Mouse (Mus musculus) neutrophil, adult 59 days (primary cell): ENCODE data around the gene Rpl5. TPM values are rescaled to one million over a fixed set of nuclear protein-coding genes. Genes with fewer than 3 reads are reported as not detected.

Experiments used
- total RNA-seq, 2 experiments: library from RNA; stranded (reverse); gene quantifications; 1 replicate in 1 of 2; 2 replicates in 1 of 2; pipeline ENCODE4 v1.2.4; 2023

The Rpl5 gene
- 10 to 100 TPM; 28.1 to 37.5 TPM for total RNA-seq

GRCm38 (mm10) chr5:107900206-107901013 is at the start of gene Rpl5:
Gene Rpl5, plus strand, starts transcription at chr5:107900502.

DNA sequence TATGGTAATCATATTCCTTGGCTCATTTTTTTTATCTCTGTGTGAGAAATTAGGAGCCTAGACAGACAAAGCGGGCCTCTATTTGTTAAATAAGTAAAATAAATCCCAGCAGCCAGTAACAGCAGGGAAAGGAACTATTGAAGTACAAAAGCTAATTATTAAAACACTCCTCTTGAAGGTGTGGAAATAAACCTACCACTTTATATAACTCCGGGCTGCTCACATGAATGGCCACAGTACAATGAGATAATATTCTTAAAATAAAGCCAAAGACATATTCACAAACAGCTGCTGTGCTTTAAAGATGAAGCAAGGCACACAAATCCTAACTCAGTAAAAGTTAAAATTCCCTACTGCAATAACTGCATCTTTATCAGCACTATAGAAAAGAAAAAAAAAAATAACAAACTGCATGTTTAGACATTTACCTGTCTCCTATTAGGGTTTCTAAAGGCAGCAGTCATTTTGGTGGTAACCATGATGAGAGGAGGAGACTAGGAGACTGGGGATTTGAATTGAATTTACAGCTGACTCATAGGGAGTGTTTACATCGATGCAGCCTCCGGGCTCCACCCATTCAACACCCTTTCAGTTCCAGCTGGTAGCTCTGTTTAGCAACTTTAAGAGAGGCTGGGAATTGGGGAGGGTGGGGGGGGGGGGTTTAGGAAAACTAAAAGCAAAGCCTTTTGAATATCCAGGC is 25.6 kb upstream of the Rpl5 start, which contains the start of gene Evi5:
Evi5 (minus strand) TSS at position 547 of the 700 bp plus-strand sequence.

Other genes starting within 250 kb of the Rpl5 start
- 10 to 100 TPM; 20.5 to 21.1 TPM for gene Gfi1, start 174.5 kb upstream of the Rpl5 start, total RNA-seq
- gene Ube2d2b, start 70.4 kb upstream of the Rpl5 start, total RNA-seq: under 1 TPM in 1 of 2 experiments, not detected in 1; 0.20 TPM
- gene Evi5, start 25.4 kb upstream of the Rpl5 start, total RNA-seq: 10 to 100 TPM; 35.0 to 36.4 TPM
- 10 to 100 TPM; 20.6 to 27.2 TPM for gene Fam69a, start 86.6 kb downstream of the Rpl5 start, total RNA-seq
- 10 to 100 TPM; 33.3 to 39.8 TPM for gene Mtf2, start 165.2 kb downstream of the Rpl5 start, total RNA-seq
- gene Tmed5, start 232.1 kb downstream of the Rpl5 start, total RNA-seq: 10 to 100 TPM; 51.1 to 51.7 TPM
- 1 to 10 TPM; 6.2 to 7.3 TPM for gene Ccdc18, start 232.4 kb downstream of the Rpl5 start, total RNA-seq